Mouse (Mus musculus) forebrain, embryonic 14.5 days (tissue): ENCODE data around the gene Dhx33. TPM values are rescaled to one million over a fixed set of nuclear protein-coding genes. Genes with fewer than 3 reads are reported as not detected.

ENCODE experiments used
- ATAC-seq: fragments of 200-750 bp; cut with Nextera tagmentation; 2 replicates; pipeline ENCODE4 v1.8.0; 2017; ENCODE audit warnings: mild to moderate bottlenecking, moderate library complexity
- DNase-seq: peaks from one replicate; pipeline ENCODE4 v3.0.0-alpha.2; 2015; ENCODE audit warnings: low spot score
- H3K27ac ChIP-seq: fragments of 300-500 bp; sonication (generic); 2 replicates; pipeline ENCODE4 v1.5.1; 2014; ENCODE audit warnings: low read depth, mild to moderate bottlenecking, control low read depth, low read length, moderate library complexity
- H3K27me3 ChIP-seq: fragments of 300-500 bp; sonication (generic); replicated peaks from 2 replicates; pipeline ENCODE4 v1.6.1; 2014; ENCODE audit warnings: low read length, control low read depth, mixed read lengths; ENCODE audit not compliant: control insufficient read depth, insufficient read depth
- H3K36me3 ChIP-seq: fragments of 300-500 bp; sonication (generic); 2 replicates; pipeline ENCODE4 v1.6.1; 2014; ENCODE audit warnings: low read length, control low read depth; ENCODE audit not compliant: control insufficient read depth, insufficient read depth
- H3K4me1 ChIP-seq: fragments of 300-500 bp; sonication (generic); 2 replicates; pipeline ENCODE4 v1.6.1; 2014; ENCODE audit warnings: antibody characterized with exemption, low read length, control low read depth; ENCODE audit not compliant: control insufficient read depth, insufficient read depth
- H3K4me2 ChIP-seq: fragments of 300-500 bp; sonication (generic); 2 replicates; pipeline ENCODE4 v1.6.1; 2014; ENCODE audit warnings: mild to moderate bottlenecking, control low read depth, low read length
- H3K4me3 ChIP-seq: fragments of 300-500 bp; sonication (generic); 2 replicates; pipeline ENCODE4 v1.5.1; 2014; ENCODE audit warnings: low read depth, low read length, control low read depth
- H3K9ac ChIP-seq: fragments of 300-500 bp; sonication (generic); 2 replicates; pipeline ENCODE4 v1.6.1; 2014; ENCODE audit warnings: mild to moderate bottlenecking, low read length, control low read depth, moderate library complexity
- H3K9me3 ChIP-seq: fragments of 300-500 bp; sonication (generic); replicated peaks from 2 replicates; pipeline ENCODE4 v1.6.1; 2016; ENCODE audit warnings: low read length, control low read depth, mixed read lengths; ENCODE audit not compliant: control insufficient read depth
- WGBS: fragments of 180-500 bp; shearing (Covaris S2); extraction: QIAGEN DNeasy Blood & Tissue Kit; methylation state at CpG from one replicate; pipeline ENCODE4 v1.1.7; 2014; 5-methylcytosine and 5-hydroxymethylcytosine counted together
- polyA plus RNA-seq: library from polyadenylated mRNA; unstranded; fragments of >200 nt; fragmentation: Nextera tagmentation; extraction: Ambion mirVana; gene quantifications from 2 replicates; pipeline ENCODE4 v1.2.1, GENCODE M21; 2014

Dhx33 gene
- polyA plus RNA-seq, 1 experiment from 2014 or later, result 11.9 TPM

DNA sequence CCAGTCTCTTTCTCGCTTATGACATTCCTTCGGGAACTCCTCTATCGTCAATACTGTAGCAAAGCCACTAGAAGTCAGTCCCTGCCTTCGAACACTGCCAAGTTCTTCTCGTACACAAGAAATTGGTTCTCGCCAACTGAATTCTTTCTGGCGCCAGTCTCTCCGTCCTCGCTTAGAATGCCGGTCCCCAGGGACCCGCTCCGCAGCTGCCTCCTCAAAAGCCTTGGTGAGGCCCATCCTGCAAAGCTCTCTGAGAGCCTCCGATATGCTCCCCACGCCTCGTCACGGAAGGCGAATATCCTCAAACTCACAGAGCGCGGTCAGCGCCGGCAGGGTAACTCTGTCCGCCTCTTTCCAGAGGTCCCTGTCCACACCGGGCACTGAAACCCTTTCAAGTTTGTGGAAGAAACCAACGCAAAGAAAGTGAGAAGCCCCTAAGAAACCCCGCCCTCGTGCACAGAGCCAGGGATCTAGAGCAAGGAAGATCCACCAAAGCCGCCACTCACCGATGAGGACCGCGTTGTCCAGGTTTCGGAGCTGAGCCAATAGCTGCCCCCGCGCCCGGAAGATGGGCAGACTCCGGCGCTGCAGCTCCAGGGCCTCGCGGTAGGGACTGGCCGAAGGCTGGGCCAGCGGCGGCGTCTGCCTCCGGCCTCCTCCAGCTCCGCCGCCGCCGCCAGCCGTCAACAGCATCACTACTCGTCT is 474 bp downstream of the Dhx33 start:
- peak overlapping the region; percentile 27; the same call in 1 of the 2 replicates for H3K27ac ChIP-seq
- H3K4me3 ChIP-seq, result peak overlapping the region; percentile 91
- under 1% methylated on average over 49 of the region's 49 CpGs for WGBS
- H3K9me3 ChIP-seq, result no peaks in the 10 kb centered on the region
- H3K4me2 ChIP-seq, result peak overlapping the region; percentile 93
- ATAC-seq (peak; percentile 75), DNase-seq (peak; percentile 34)
- H3K27me3 ChIP-seq, result no peaks in the 10 kb centered on the region
- H3K36me3 ChIP-seq, result peaks cover 33% of the 10 kb centered on the region
- peaks cover 10% of the 10 kb centered on the region for H3K4me1 ChIP-seq
- H3K9ac ChIP-seq, result peak overlapping the region; percentile 75

DNA sequence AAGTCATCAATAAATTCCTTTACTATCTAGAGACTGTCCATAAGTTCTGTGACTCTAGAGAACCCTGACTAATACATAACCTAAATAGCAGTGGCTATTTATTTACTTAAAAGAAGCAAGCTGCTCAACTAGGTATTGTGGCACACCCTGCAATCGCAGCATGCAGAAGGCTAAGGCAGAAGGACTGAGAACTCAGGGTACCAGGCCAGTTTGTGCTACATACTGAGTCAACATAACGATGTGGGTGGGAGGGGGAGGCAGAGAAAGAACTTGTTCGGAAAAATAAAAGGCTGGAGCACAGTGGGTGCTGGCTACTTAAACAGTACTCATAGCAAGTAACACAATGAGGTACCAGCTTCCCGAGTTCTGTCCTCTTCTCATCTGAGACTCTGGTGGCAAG is 3.1 kb downstream of the Dhx33 start:
- peaks cover 10% of the 10 kb centered on the region for H3K4me1 ChIP-seq
- H3K9me3 ChIP-seq, result no peaks in the 10 kb centered on the region
- H3K27me3 ChIP-seq, result no peaks in the 10 kb centered on the region
- H3K4me2 ChIP-seq, result no peak overlapping the region
- peaks cover 45% of the 10 kb centered on the region for H3K36me3 ChIP-seq
- H3K9ac ChIP-seq, result no peak overlapping the region
- 63% methylated on average over 4 of the region's 4 CpGs for WGBS
- H3K27ac ChIP-seq, result no peak overlapping the region
- no peak for ATAC-seq
- no peak for DNase-seq
- H3K4me3 ChIP-seq, result no peak overlapping the region

DNA sequence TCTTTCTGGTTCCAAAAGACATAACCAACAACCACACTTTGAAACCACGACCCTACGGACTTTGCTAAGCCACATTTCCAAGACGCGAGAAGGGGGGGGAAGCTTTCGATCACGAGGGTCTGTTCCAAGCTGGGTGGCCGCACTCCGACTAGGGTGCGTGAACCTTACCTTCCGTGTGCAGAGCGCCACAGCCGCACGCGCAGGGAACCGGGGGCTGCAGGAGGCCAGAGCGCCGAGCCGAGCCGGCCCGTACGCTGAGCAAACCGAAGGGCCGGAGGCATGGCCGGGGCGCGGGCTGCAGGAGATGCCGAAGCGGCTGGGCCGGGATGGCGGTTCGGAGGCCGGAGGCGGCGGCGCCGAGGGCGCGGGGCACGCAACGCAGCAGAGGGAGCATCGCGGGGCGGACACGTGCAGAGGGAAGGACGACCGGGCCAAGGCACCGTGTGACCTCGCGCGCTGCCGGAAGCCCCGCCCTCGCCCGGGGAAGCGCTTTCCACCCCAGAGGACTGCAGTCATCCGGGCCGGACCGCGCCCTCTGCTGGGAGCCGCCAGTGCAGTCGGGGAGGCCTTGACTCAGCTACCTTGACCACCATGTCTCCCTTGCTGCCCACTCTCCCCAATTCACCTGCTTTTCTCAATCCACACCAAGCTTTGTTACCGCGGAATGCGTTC is 21.5 kb downstream of the Dhx33 start, which contains the start of gene C1qbp:
TSS of gene C1qbp (minus strand) at position 470 of the 672 bp plus-strand sequence.
- DNase-seq (peak; percentile 88), ATAC-seq (peak; percentile 98)
- Histone ChIP-seq H3K9ac (peak within 1 kb of the TSS; percentile 91), H3K27ac (no peak within 1 kb of the TSS), H3K4me2 (peak within 1 kb of the TSS; percentile 77), H3K27me3 (no peaks in the 10 kb centered on the region), H3K4me1 (peaks cover 7% of the 10 kb centered on the region), H3K4me3 (peak within 1 kb of the TSS; percentile 99), H3K36me3 (peaks cover 63% of the 10 kb centered on the region), H3K9me3 (no peaks in the 10 kb centered on the region)
- under 1% methylated on average over 64 of the region's 64 CpGs for WGBS

DNA sequence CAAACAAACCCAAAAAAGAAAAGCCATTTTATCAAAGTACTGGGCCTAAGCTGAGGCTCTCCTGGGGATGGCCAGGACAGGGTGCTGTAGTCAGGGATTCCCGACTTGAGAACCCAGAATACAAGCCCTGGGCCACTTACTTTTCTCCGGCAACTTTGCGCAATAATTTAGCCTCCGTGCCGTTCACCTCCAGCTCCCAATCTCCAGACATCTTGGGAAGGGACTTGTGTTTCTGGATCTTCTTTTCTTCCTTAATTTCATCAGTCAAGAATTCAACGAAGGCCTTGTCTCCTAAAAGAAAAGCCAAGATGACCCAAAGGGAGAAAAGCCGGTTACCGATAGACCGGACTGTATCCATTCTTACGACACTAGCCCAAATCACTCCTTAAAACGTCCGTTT is 22.2 kb downstream of the Dhx33 start:
- Histone ChIP-seq H3K4me1 (peaks cover 7% of the 10 kb centered on the region), H3K4me3 (peak overlapping the region; percentile 99), H3K27ac (no peak overlapping the region), H3K9ac (peak overlapping the region; percentile 91), H3K9me3 (no peaks in the 10 kb centered on the region), H3K4me2 (peak overlapping the region; percentile 77), H3K27me3 (no peaks in the 10 kb centered on the region), H3K36me3 (peaks cover 63% of the 10 kb centered on the region)
- WGBS, result 12% methylated on average over 12 of the region's 12 CpGs
- ATAC-seq (no peak), DNase-seq (no peak)

DNA sequence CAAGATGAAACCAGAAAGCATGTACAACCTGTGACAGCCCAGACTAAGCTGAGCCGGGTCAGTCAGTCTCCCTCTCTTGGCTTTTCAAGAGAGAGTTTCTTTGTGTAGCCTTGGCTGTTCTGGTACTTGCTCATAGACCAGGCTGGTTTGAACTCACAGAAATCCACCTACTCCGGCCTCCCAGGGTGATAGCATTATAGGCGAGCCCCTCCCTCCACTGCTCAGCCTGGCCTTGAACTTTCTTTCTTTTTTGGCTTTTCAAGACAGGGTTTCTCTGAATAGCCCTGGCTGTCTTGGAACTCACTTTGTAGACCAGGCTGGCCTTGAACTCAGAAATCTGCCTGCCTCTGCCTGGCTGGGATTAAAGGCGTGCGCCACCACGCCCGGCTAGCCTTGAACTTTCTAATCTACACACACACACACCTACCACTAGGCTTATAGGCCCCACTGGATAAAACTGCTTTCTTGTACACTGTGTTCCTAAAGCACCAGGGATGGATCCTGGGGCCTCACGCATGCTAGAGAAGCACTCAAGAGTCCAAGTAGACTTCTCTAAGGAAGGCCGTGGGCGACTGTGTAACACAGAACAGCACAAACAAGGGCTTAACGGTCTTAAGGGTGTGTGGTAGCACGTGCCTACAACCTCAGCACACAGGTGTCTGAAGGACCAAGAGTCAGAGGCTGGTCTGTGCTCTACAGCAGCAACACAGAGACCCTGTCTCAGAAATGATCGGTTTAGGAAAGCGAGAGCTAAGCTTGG is 23.3 kb downstream of the Dhx33 start:
- no peak overlapping the region for H3K4me3 ChIP-seq
- H3K27me3 ChIP-seq, result no peaks in the 10 kb centered on the region
- no peak for DNase-seq
- H3K4me2 ChIP-seq, result no peak overlapping the region; the same call in 1 of the 2 replicates
- peaks cover 63% of the 10 kb centered on the region for H3K36me3 ChIP-seq
- H3K4me1 ChIP-seq, result peaks cover 7% of the 10 kb centered on the region
- 91% methylated on average over 14 of the region's 14 CpGs for WGBS
- H3K9ac ChIP-seq, result no peak overlapping the region
- no peak overlapping the region for H3K27ac ChIP-seq
- no peaks in the 10 kb centered on the region for H3K9me3 ChIP-seq
- no peak for ATAC-seq

DNA sequence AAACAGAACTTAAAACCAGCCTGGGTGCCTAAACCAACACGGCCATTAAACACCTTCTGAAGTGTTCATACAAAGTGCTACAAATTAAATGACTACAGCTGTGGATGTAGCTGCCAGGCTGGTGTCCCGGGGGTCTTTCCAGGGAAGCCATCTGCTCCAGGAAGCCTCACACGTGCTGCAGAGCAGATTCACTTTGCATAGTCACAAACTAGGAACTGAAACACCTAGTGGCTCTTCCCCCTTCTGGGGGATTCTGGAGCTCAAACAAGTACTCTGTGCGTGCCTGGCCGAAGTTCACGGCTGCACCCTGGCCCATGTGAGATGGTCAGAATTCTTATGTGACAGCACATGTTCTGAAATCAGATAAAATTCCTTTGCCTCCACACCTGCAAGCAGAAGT is 24.0 kb downstream of the Dhx33 start:
- WGBS, result 85% methylated on average over 6 of the region's 6 CpGs

DNA sequence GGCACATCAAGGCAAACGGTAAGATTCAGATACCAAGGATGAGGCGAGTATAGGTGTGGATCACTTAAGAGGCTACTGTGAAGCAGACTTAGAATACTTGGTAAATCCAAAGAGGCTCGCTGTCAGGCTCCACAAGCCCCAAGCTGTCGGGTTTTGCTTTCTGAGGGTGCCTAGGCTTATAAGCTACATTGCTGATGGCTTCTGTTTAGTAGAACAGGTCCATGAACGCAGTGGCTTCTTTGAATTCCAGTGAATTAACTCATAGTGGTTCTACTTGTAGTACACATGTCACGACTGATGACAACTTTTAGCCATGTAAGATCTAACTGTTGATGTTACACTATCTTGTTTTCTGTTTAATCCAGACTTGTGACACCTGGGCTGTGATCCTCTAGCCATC is 26.9 kb downstream of the Dhx33 start:
- H3K9ac ChIP-seq, result no peak overlapping the region
- H3K9me3 ChIP-seq, result no peaks in the 10 kb centered on the region
- no peak for ATAC-seq
- H3K4me2 ChIP-seq, result no peak overlapping the region
- no peak overlapping the region for H3K4me3 ChIP-seq
- H3K36me3 ChIP-seq, result peaks cover 75% of the 10 kb centered on the region
- peaks cover 7% of the 10 kb centered on the region for H3K4me1 ChIP-seq
- no peak overlapping the region for H3K27ac ChIP-seq
- WGBS, result 90% methylated on average over 6 of the region's 6 CpGs
- H3K27me3 ChIP-seq, result no peaks in the 10 kb centered on the region
- DNase-seq, result no peak

More for the DNA sequence above, 24.0 kb downstream of the Dhx33 start:
- H3K9me3 ChIP-seq, result no peaks in the 10 kb centered on the region
- H3K4me2 ChIP-seq, result no peak overlapping the region
- H3K9ac ChIP-seq, result no peak overlapping the region
- no peaks in the 10 kb centered on the region for H3K27me3 ChIP-seq
- ATAC-seq, result no peak
- H3K4me3 ChIP-seq, result no peak overlapping the region
- H3K27ac ChIP-seq, result no peak overlapping the region
- peaks cover 7% of the 10 kb centered on the region for H3K4me1 ChIP-seq
- peaks cover 63% of the 10 kb centered on the region for H3K36me3 ChIP-seq
- DNase-seq, result no peak

DNA sequence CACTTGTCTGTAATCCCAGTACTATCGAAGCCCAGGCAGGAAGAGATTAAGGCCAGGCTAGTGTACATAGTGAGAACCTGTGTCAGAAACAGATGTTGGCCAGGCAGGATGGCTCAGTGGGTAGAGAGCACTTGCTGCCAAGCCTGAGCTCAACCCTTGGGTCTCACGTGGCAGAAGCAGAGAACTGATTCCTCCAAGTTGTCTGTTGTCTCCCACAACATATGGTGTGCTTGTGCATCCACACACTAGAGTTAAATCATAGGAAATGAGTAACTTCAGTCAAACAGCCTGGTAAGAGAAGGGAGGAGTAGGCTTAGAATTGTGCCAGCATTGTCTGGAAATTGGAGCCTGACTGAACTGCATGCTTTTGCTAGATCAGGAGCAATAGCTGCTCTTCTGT is 29.0 kb downstream of the Dhx33 start:
- ATAC-seq (no peak), DNase-seq (no peak)
- no peak overlapping the region for H3K27ac ChIP-seq
- H3K36me3 ChIP-seq, result peaks cover 68% of the 10 kb centered on the region
- H3K4me2 ChIP-seq, result no peak overlapping the region
- H3K27me3 ChIP-seq, result no peaks in the 10 kb centered on the region
- no peaks in the 10 kb centered on the region for H3K9me3 ChIP-seq
- H3K4me3 ChIP-seq, result no peak overlapping the region
- 78% methylated on average over 2 of the region's 2 CpGs for WGBS
- H3K4me1 ChIP-seq, result peaks cover 3% of the 10 kb centered on the region; the same call in 1 of the 2 replicates
- H3K9ac ChIP-seq, result no peak overlapping the region
